Mouse (Mus musculus) forelimb bud, embryonic 11.5 days (tissue): ENCODE data around the gene Acot10.
"Not testable (repeated sequence)": the region's sequence is repeated elsewhere in the genome, so short reads cannot be mapped to it uniquely, and the experiment has no call there.

Experiments used
- DNase-seq: peaks from one replicate; pipeline ENCODE4 v3.0.0-alpha.2; 2012; ENCODE audit warnings: low read depth, low spot score

Acot10 gene

GRCm38 (mm10) chr15:20666650-20667049 lies at the start of gene Acot10:
Acot10 (minus strand) TSS chr15:20666750.
- no peak for DNase-seq

- DNase-seq = no peak
These were observed 45.3 kb upstream of the Acot10 start for GRCm38 (mm10) chr15:20711859-20712258.

GRCm38 (mm10) chr15:20696229-20696628 lies 29.7 kb upstream of the Acot10 start:
- DNase-seq = no peak

- no peak for DNase-seq
These were observed 17.6 kb upstream of the Acot10 start for GRCm38 (mm10) chr15:20684200-20684599.

GRCm38 (mm10) chr15:20682719-20683118 lies 16.2 kb upstream of the Acot10 start:
- no peak for DNase-seq

GRCm38 (mm10) chr15:20669507-20669906 lies 3.0 kb upstream of the Acot10 start:
- not testable (repeated sequence) for DNase-seq

GRCm38 (mm10) chr15:20667989-20668388 lies 1.4 kb upstream of the Acot10 start:
- no peak for DNase-seq

- DNase-seq = no peak
These were observed 800 bp upstream of the Acot10 start for GRCm38 (mm10) chr15:20667350-20667749.

GRCm38 (mm10) chr15:20660221-20660620 lies 6.3 kb downstream of the Acot10 start:
- DNase-seq = no peak

- DNase-seq = no peak
These were observed 23.6 kb downstream of the Acot10 start for GRCm38 (mm10) chr15:20642905-20643414.

GRCm38 (mm10) chr15:20639155-20639554 lies 27.4 kb downstream of the Acot10 start:
- no peak for DNase-seq

GRCm38 (mm10) chr15:20634593-20634992 lies 32.0 kb downstream of the Acot10 start:
- no peak for DNase-seq
